Mouse (Mus musculus): Measurements from ENCODE around the gene Tbc1d9b. TPM values are rescaled to one million over a fixed set of nuclear protein-coding genes. Genes with fewer than 3 reads are reported as not detected.

The Tbc1d9b gene
- 26.1 and 35.4 TPM in 2 replicates for polyA plus RNA-seq (2014; fragmentation: Nextera tagmentation; extraction: Ambion mirVana)

DNA sequence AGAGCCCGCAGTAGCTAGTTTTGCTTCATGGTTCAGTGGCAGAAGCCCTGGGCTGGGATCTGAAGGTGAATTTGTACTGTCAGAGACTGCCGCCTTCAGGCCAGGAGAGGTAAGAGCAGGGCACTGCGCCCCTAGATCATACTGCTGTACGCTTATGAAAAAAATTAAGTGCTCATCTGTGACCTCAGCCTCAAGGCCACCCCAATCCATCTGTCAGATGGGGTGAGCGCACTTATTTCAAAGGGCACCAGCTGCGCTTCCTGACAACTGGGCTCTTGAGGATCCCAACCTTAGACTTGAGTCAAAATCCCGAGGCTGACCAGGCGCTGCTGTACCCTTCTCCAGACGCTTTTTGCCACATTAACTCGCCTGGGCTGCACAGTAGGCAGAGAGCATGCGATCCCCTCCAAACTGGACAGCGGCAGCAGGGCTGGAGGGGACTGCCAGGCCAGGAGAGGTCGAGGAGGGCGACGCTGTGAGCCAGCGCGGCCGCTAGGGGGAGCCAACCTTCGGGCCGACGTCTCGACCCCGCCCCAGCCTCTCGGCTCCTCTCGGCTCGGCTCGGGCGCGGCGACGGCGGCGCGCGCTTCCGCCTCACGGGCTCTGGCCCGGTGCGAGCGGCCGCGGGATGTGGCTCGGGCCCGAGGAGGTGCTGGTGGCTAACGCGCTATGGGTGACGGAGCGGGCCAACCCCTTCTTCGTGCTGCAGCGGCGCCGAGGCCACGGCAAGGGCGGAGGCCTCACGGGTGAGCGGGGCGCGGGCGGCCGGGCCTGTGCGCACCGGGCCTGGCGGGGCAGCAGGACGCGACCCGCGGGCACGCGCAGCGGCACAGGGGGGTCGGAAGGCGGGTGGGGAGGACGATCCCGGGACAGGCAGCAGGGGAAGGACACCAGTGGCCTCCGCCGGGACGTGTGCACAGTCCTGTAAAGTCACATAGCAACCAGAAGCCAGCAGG, at the start of gene Tbc1d9b:
Gene Tbc1d9b, plus strand, starts transcription at position 586 of the 956 bp plus-strand sequence.
- peak within 1 kb of the TSS; percentile 94 for H3K27ac ChIP-seq (replicated peaks; ENCODE audit: low read depth, low read length)
- peaks cover 9% of the 10 kb centered on the region for H3K4me1 ChIP-seq (ENCODE audit: control insufficient read depth, insufficient read depth, low read length)
- DNase-seq (peak; percentile 96), ATAC-seq (ENCODE audit: low FRiP score, low TSS enrichment) (peak; percentile 91)
- no peaks in the 10 kb centered on the region for H3K9me3 ChIP-seq (ENCODE audit: control insufficient read depth, low read length)
- no peaks in the 10 kb centered on the region for H3K27me3 ChIP-seq (ENCODE audit: control insufficient read depth, insufficient read depth, low read length)
- H3K4me2 ChIP-seq (ENCODE audit: low read length): peak within 1 kb of the TSS; percentile 81
- under 1% methylated on average over 70 of the region's 77 CpGs for WGBS
- H3K9ac ChIP-seq (replicated peaks; ENCODE audit: low read length): peak within 1 kb of the TSS; percentile 98
- peak within 1 kb of the TSS; percentile 88 for H3K4me3 ChIP-seq (replicated peaks; ENCODE audit: low read depth, low read length)
- peaks cover 9% of the 10 kb centered on the region for H3K36me3 ChIP-seq (ENCODE audit: control insufficient read depth, insufficient read depth, low read length)

DNA sequence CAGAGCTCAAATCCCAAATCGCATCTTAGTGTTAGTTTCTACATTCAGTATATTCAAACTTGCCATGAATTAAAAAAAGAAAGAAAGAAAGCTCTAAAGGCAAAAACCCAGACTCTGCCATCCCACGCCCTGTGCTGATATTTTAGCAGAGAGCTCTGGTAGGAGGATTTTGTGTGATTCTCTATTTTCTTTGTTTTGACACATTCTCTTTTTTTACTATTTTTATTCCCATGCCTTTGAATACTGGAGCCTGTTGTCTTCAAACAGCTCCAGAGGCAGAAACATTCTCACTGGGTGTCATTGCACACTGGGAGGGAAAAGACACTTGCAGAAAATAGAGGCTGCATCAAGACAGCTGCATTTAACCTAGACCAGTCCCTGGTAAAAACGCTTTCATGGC, 45.0 kb upstream of the Tbc1d9b start:
- no peak overlapping the region for H3K4me2 ChIP-seq (ENCODE audit: low read length)
- H3K4me3 ChIP-seq (replicated peaks; ENCODE audit: low read depth, low read length): no peak overlapping the region
- DNase-seq (no peak), ATAC-seq (ENCODE audit: low FRiP score, low TSS enrichment) (no peak)
- 92% methylated on average over 3 of the region's 3 CpGs for WGBS
- H3K27ac ChIP-seq (replicated peaks; ENCODE audit: low read depth, low read length): no peak overlapping the region
- no peaks in the 10 kb centered on the region for H3K27me3 ChIP-seq (ENCODE audit: control insufficient read depth, insufficient read depth, low read length)
- H3K4me1 ChIP-seq (ENCODE audit: control insufficient read depth, insufficient read depth, low read length): peaks cover 10% of the 10 kb centered on the region
- no peaks in the 10 kb centered on the region for H3K9me3 ChIP-seq (ENCODE audit: control insufficient read depth, low read length)
- H3K9ac ChIP-seq (replicated peaks; ENCODE audit: low read length): no peak overlapping the region
- H3K36me3 ChIP-seq (ENCODE audit: control insufficient read depth, insufficient read depth, low read length): peaks cover 47% of the 10 kb centered on the region

DNA sequence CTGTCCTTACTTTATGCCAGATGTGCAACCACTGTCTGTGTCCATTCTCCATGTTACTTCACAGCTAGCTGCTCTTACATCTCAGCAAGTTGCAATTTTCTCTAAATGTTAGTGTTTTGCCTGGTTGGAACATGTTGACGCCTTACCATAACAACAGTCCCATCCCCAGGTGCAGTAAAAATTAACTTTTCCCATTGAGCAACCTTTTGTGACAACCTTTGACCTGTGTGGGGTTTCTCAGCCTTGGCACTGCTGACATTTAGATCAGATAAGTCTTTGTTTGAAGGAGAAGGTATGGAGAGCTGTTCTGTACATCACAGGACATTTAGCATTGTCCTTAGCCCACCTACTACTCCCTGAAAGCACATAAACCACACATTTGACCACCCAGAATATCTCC, 41.4 kb upstream of the Tbc1d9b start:
- DNase-seq (no peak), ATAC-seq (ENCODE audit: low FRiP score, low TSS enrichment) (no peak)
- Histone ChIP-seq H3K4me1 (ENCODE audit: control insufficient read depth, insufficient read depth, low read length) (peaks cover 14% of the 10 kb centered on the region), H3K9me3 (ENCODE audit: control insufficient read depth, low read length) (no peaks in the 10 kb centered on the region), H3K27ac (replicated peaks; ENCODE audit: low read depth, low read length) (no peak overlapping the region), H3K27me3 (ENCODE audit: control insufficient read depth, insufficient read depth, low read length) (no peaks in the 10 kb centered on the region), H3K4me2 (ENCODE audit: low read length) (no peak overlapping the region), H3K9ac (replicated peaks; ENCODE audit: low read length) (no peak overlapping the region), H3K4me3 (replicated peaks; ENCODE audit: low read depth, low read length) (no peak overlapping the region), H3K36me3 (ENCODE audit: control insufficient read depth, insufficient read depth, low read length) (peaks cover 71% of the 10 kb centered on the region)
- WGBS: 92% methylated on average over 1 of the region's 1 CpGs

DNA sequence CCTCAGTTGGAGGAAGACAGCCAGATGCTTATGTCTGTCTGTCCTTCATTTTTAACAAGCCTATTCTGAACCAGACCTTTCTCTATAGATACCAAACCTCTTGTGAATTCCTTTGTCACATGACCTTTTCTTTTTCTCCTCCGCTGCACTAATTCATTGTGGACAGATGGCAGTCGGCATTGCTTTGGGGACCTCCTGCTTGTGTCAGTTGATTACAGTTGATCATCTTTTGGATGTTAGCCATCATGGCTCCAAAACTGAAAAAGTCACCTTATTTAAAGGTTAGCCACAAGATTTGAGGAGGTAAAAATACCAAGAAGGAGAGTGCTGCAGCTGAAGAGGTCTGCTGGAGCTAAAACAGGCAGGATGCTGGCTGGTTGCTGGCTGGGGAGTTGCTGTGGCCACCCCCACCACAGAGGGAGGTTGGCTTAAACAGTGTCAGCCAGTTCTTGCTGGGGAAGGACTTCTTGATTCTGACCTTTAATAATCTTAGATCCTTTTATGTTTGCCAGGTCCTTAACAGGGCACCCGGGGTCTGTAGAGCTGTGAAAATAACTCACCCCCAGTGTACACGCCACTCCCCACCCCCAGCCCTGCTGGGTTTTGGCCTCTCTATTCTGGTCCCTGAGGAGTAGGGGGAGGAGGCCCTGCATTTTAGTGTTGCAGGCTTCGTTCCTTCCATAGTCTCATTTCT, 40.1 kb upstream of the Tbc1d9b start:
- Histone ChIP-seq H3K36me3 (ENCODE audit: control insufficient read depth, insufficient read depth, low read length) (peaks cover 78% of the 10 kb centered on the region), H3K9me3 (ENCODE audit: control insufficient read depth, low read length) (no peaks in the 10 kb centered on the region), H3K4me3 (replicated peaks; ENCODE audit: low read depth, low read length) (no peak overlapping the region), H3K4me1 (ENCODE audit: control insufficient read depth, insufficient read depth, low read length) (peaks cover 14% of the 10 kb centered on the region), H3K27me3 (ENCODE audit: control insufficient read depth, insufficient read depth, low read length) (no peaks in the 10 kb centered on the region), H3K4me2 (ENCODE audit: low read length) (no peak overlapping the region), H3K27ac (replicated peaks; ENCODE audit: low read depth, low read length) (peak overlapping the region; percentile 49), H3K9ac (replicated peaks; ENCODE audit: low read length) (no peak overlapping the region)
- DNase-seq (peak; percentile 22), ATAC-seq (ENCODE audit: low FRiP score, low TSS enrichment) (no peak)
- 44% methylated on average over 5 of the region's 5 CpGs for WGBS

DNA sequence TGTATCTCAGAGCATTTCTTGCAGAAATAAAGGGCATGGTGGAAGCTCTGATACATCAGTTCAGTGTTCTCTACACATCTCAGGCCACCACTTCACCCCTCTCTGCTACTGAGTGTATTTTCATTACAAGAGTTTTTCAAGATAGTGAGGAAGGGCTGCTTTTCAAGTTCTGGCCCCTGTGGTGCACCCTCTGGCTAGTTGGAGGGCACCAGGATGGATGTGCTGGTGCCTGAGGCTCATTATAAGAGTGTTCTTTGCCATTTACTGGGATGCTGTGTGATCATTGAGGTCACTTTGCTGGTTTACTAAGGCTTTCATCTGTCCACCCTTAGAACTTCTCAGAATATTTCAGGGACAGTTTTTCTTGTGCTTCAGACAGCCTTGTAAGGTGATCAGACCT, 39.5 kb upstream of the Tbc1d9b start:
- H3K27ac ChIP-seq (replicated peaks; ENCODE audit: low read depth, low read length): peak overlapping the region; percentile 49; the same call in 1 of the 2 replicates
- peaks cover 14% of the 10 kb centered on the region for H3K4me1 ChIP-seq (ENCODE audit: control insufficient read depth, insufficient read depth, low read length)
- no peak overlapping the region for H3K4me3 ChIP-seq (replicated peaks; ENCODE audit: low read depth, low read length)
- H3K4me2 ChIP-seq (ENCODE audit: low read length): no peak overlapping the region
- ATAC-seq (ENCODE audit: low FRiP score, low TSS enrichment) (no peak), DNase-seq (no peak)
- peaks cover 79% of the 10 kb centered on the region for H3K36me3 ChIP-seq (ENCODE audit: control insufficient read depth, insufficient read depth, low read length)
- H3K9ac ChIP-seq (replicated peaks; ENCODE audit: low read length): no peak overlapping the region
- no peaks in the 10 kb centered on the region for H3K27me3 ChIP-seq (ENCODE audit: control insufficient read depth, insufficient read depth, low read length)
- no peaks in the 10 kb centered on the region for H3K9me3 ChIP-seq (ENCODE audit: control insufficient read depth, low read length)

DNA sequence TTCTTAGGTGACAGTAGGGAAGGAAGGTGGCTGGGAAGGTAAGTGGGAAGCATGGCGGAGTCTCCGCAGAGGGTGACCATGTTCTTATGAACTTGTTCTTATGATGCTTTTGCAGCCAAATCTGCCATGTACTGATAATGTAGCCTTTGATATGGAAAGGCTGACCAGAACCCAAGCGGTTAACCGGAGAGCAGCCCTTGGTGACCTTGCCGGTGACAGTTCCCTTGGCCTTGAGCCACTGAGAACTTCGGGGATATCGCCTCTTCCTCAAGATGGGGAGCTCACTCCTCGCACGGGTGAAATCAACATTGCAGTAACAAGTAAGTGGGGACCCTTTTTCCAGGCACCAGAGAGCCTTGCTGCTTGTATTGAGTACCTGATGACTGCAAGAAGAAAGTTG, 35.5 kb upstream of the Tbc1d9b start:
- Histone ChIP-seq H3K9ac (replicated peaks; ENCODE audit: low read length) (no peak overlapping the region), H3K4me2 (ENCODE audit: low read length) (no peak overlapping the region), H3K4me1 (ENCODE audit: control insufficient read depth, insufficient read depth, low read length) (peaks cover 9% of the 10 kb centered on the region), H3K9me3 (ENCODE audit: control insufficient read depth, low read length) (no peaks in the 10 kb centered on the region), H3K36me3 (ENCODE audit: control insufficient read depth, insufficient read depth, low read length) (peaks cover 67% of the 10 kb centered on the region), H3K4me3 (replicated peaks; ENCODE audit: low read depth, low read length) (no peak overlapping the region), H3K27ac (replicated peaks; ENCODE audit: low read depth, low read length) (no peak overlapping the region), H3K27me3 (ENCODE audit: control insufficient read depth, insufficient read depth, low read length) (no peaks in the 10 kb centered on the region)
- ATAC-seq (ENCODE audit: low FRiP score, low TSS enrichment) (no peak), DNase-seq (no peak)
- 92% methylated on average over 9 of the region's 9 CpGs for WGBS

DNA sequence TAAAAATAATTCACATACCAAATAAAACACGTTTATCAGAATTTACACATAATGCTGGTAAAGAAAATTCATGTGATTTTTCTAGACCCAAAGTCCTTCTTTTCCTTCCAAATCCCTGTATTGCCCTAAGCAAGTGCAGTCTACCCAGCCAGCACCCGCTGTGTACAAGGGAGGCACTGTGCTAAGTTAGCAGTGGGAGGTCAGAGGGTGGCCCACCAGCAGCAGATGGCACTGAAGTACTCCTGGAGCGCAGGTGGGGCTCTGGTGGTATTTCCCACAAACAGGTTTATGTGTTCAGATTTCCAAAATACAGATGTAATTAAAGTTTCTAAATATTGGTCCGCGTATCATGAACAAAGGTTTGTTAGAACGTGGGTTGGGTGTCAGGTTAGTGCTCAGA, 34.1 kb upstream of the Tbc1d9b start:
- no peak overlapping the region for H3K9ac ChIP-seq (replicated peaks; ENCODE audit: low read length)
- 97% methylated on average over 6 of the region's 6 CpGs for whole genome bisulfite sequencing
- no peaks in the 10 kb centered on the region for H3K9me3 ChIP-seq (ENCODE audit: control insufficient read depth, low read length)
- ATAC-seq (ENCODE audit: low FRiP score, low TSS enrichment): no peak
- no peak overlapping the region for H3K4me2 ChIP-seq (ENCODE audit: low read length)
- no peak overlapping the region for H3K27ac ChIP-seq (replicated peaks; ENCODE audit: low read depth, low read length)
- no peak for DNase-seq
- no peaks in the 10 kb centered on the region for H3K4me1 ChIP-seq (ENCODE audit: control insufficient read depth, insufficient read depth, low read length)
- no peak overlapping the region for H3K4me3 ChIP-seq (replicated peaks; ENCODE audit: low read depth, low read length)
- H3K36me3 ChIP-seq (ENCODE audit: control insufficient read depth, insufficient read depth, low read length): peaks cover 65% of the 10 kb centered on the region
- no peaks in the 10 kb centered on the region for H3K27me3 ChIP-seq (ENCODE audit: control insufficient read depth, insufficient read depth, low read length)

DNA sequence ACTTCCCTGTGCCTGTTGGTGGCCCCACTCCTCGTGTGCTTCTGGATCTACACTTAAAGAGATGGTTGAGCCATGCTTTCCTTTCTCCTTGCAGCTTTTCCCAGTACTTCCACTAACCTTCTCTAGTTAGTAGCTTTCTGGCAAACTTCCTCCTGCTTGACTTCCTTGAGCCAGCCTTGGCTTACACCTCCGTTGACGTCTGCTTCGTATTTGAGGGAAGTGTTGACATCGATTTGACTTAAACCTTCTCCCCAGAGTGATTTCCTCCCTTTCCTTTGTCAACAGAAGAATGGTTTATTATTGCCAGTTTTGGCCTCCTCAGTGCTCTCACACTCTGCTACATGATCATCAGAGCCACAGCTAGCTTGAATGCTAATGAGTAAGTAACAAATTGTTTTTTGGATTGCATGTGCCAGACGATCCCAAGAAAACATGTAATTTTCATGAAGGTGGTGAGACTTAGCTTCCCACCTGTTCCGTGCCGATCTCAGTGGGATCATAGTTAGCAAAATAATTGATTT, 32.2 kb upstream of the Tbc1d9b start:
- no peak overlapping the region for H3K4me3 ChIP-seq (replicated peaks; ENCODE audit: low read depth, low read length)
- DNase-seq: no peak
- H3K9ac ChIP-seq (replicated peaks; ENCODE audit: low read length): no peak overlapping the region
- H3K9me3 ChIP-seq (ENCODE audit: control insufficient read depth, low read length): no peaks in the 10 kb centered on the region
- ATAC-seq (ENCODE audit: low FRiP score, low TSS enrichment): no peak
- no peak overlapping the region for H3K27ac ChIP-seq (replicated peaks; ENCODE audit: low read depth, low read length)
- H3K4me1 ChIP-seq (ENCODE audit: control insufficient read depth, insufficient read depth, low read length): no peaks in the 10 kb centered on the region
- H3K27me3 ChIP-seq (ENCODE audit: control insufficient read depth, insufficient read depth, low read length): no peaks in the 10 kb centered on the region
- H3K4me2 ChIP-seq (ENCODE audit: low read length): no peak overlapping the region
- peaks cover 50% of the 10 kb centered on the region for H3K36me3 ChIP-seq (ENCODE audit: control insufficient read depth, insufficient read depth, low read length)
- 92% methylated on average over 8 of the region's 8 CpGs for WGBS

Data from midbrain, embryonic 14.5 days (tissue).